Mouse (Mus musculus) ES-E14 (cell line): ENCODE results near the gene Slc10a7. TPM values are rescaled to one million over a fixed set of nuclear protein-coding genes. Genes with fewer than 3 reads are reported as not detected.

Experiments used
- DNase-seq: peaks from one replicate; pipeline ENCODE4 v3.0.0-alpha.2; 2013; ENCODE audit warnings: low read depth, low spot score
- H3K27ac ChIP-seq: 2 replicates; pipeline ENCODE4 v1.5.1; 2012; ENCODE audit warnings: low read depth, mild to moderate bottlenecking, low read length, moderate library complexity, mixed read lengths; ENCODE audit not compliant: poor library complexity, insufficient read depth, severe bottlenecking
- H3K36me3 ChIP-seq: 2 replicates; pipeline ENCODE4 v1.6.1; 2012; ENCODE audit warnings: mild to moderate bottlenecking, low read length, moderate library complexity, mixed read lengths; ENCODE audit not compliant: control insufficient read depth, poor library complexity, insufficient read depth, severe bottlenecking
- H3K4me1 ChIP-seq, 2 experiments: fragments of 150-350 bp in 1 of 2; sonication (generic) in 1 of 2; 2 replicates each; pipeline ENCODE4 v1.6.1; 2012; ENCODE audit warnings: low read length in 2 of 2, mild to moderate bottlenecking in 1 of 2, mixed read lengths in 1 of 2; ENCODE audit not compliant: control insufficient read depth in 2 of 2, insufficient read depth in 2 of 2, poor library complexity in 1 of 2
- H3K4me3 ChIP-seq, 2 experiments: fragments of 150-350 bp in 1 of 2; sonication (generic) in 1 of 2; 2 replicates each; pipeline ENCODE4 v1.5.1; 2012; ENCODE audit warnings: low read length in 2 of 2, low read depth in 1 of 2, mild to moderate bottlenecking in 1 of 2, mixed read lengths in 1 of 2; ENCODE audit not compliant: insufficient read depth in 1 of 2, poor library complexity in 1 of 2, severe bottlenecking in 1 of 2
- H3K9ac ChIP-seq: 2 replicates; pipeline ENCODE4 v1.6.1; 2012; ENCODE audit warnings: low read depth, mild to moderate bottlenecking, low read length, mixed read lengths; ENCODE audit not compliant: poor library complexity, insufficient read depth, severe bottlenecking
- H3K9me3 ChIP-seq: fragments of 150-350 bp; sonication (generic); 2 replicates; pipeline ENCODE4 v1.6.1; 2012; ENCODE audit warnings: low read depth, mild to moderate bottlenecking, low read length; ENCODE audit not compliant: control insufficient read depth, insufficient read depth
- CHD2 ChIP-seq: IDR thresholded peaks from 2 replicates; pipeline ENCODE4 v1.6.1; 2014; ENCODE audit warnings: mild to moderate bottlenecking, low read depth, low read length, inconsistent platforms
- HCFC1 ChIP-seq: IDR thresholded peaks from 2 replicates; pipeline ENCODE4 v1.6.1; 2012; ENCODE audit warnings: low read length, inconsistent platforms, borderline replicate concordance; ENCODE audit not compliant: insufficient read depth
- MAFK ChIP-seq: IDR thresholded peaks from 2 replicates; pipeline ENCODE4 v1.6.1; 2014; ENCODE audit warnings: mild to moderate bottlenecking, low read depth, low read length, inconsistent platforms; ENCODE audit not compliant: insufficient read depth
- ZC3H11A ChIP-seq: IDR thresholded peaks from 2 replicates; pipeline ENCODE4 v1.6.1; 2012; ENCODE audit warnings: low read depth, mild to moderate bottlenecking, inconsistent platforms, low read length, borderline replicate concordance
- ZNF384 ChIP-seq: IDR thresholded peaks from 2 replicates; pipeline ENCODE4 v1.6.1; 2012; ENCODE audit warnings: low read depth, low read length, inconsistent platforms
- in situ Hi-C, 2 experiments: fragments of 600-800 bp; cut with MboI; formaldehyde crosslinking; loops; one replicate each; pipeline ENCODE4 v1.15.1; 2025; ENCODE audit warnings: low sequenced_read_pairs in 2 of 2, inconsistent platforms in 1 of 2; ENCODE audit not compliant: unreplicated experiment in 2 of 2
- total RNA-seq: library from RNA; depleted of rRNA; stranded (reverse); fragments of 300-350 nt; gene quantifications from 2 replicates; pipeline ENCODE4 v1.2.3, GENCODE M21; 2012

Gene Slc10a7
- total RNA-seq, 1 experiment: 30.5 TPM

- Histone ChIP-seq H3K4me3 (no peak overlapping the region), H3K4me1 (peaks cover 17 to 18% of the 10 kb centered on the region in 2 experiments), H3K9ac (peak overlapping the region; percentile 5; the same call in 1 of the 2 replicates), H3K36me3 (peaks cover 16% of the 10 kb centered on the region), H3K27ac (peak overlapping the region; percentile 63; the same call in 1 of the 2 replicates), H3K9me3 (no peaks in the 10 kb centered on the region)
- TF ChIP-seq ZNF384 (no peak), MAFK (no peak), CHD2 (no peak), ZC3H11A (no peak), HCFC1 (no peak)
- in situ Hi-C loops: no loop called here
- DNase-seq: no peak
Measured at GRCm38 (mm10) chr8:78514706-78515105, 5.6 kb downstream of the Slc10a7 start.

- TF ChIP-seq ZNF384 (no peak), CHD2 (no peak), HCFC1 (no peak), MAFK (no peak), ZC3H11A (no peak)
Measured at GRCm38 (mm10) chr8:78515132-78515531, 6.0 kb downstream of the Slc10a7 start.

GRCm38 (mm10) chr8:78533981-78534380, 24.8 kb downstream of the Slc10a7 start:
- peaks cover 17 to 24% of the 10 kb centered on the region in 2 experiments for H3K4me1 ChIP-seq
- H3K9me3 ChIP-seq: no peaks in the 10 kb centered on the region
- H3K27ac ChIP-seq: no peak overlapping the region
- in situ Hi-C loops: no loop called here
- no peak overlapping the region for H3K4me3 ChIP-seq
- no peak for DNase-seq
- H3K9ac ChIP-seq: no peak overlapping the region
- peaks cover 6% of the 10 kb centered on the region for H3K36me3 ChIP-seq
- TF ChIP-seq HCFC1: no peak
- TF ChIP-seq ZC3H11A: no peak
- TF ChIP-seq ZNF384: no peak
- TF ChIP-seq MAFK: no peak
- no peak for TF ChIP-seq CHD2

More at GRCm38 (mm10) chr8:78515132-78515531, 6.0 kb downstream of the Slc10a7 start:
- in situ Hi-C loops: no loop called here
- peak overlapping the region; percentile 5; the same call in 1 of the 2 replicates for H3K9ac ChIP-seq
- H3K27ac ChIP-seq: peak overlapping the region; percentile 63
- no peaks in the 10 kb centered on the region for H3K9me3 ChIP-seq
- H3K4me3 ChIP-seq: no peak overlapping the region; a peak in 1 of 4 replicates
- peaks cover 16% of the 10 kb centered on the region for H3K36me3 ChIP-seq
- no peak for DNase-seq
- H3K4me1 ChIP-seq: peaks cover 18 to 21% of the 10 kb centered on the region in 2 experiments

GRCm38 (mm10) chr8:78536716-78537115, 27.6 kb downstream of the Slc10a7 start:
- in situ Hi-C loops: no loop called here
- peaks cover 17 to 24% of the 10 kb centered on the region in 2 experiments for H3K4me1 ChIP-seq
- H3K36me3 ChIP-seq: peaks cover 5% of the 10 kb centered on the region
- peak overlapping the region; percentile 72; the same call in 1 of the 2 replicates for H3K27ac ChIP-seq
- H3K4me3 ChIP-seq: peak overlapping the region in 1 of 2 experiments; percentile 26; a peak in 1 of 4 replicates
- H3K9ac ChIP-seq: 0 out of 2 replicates have a peak overlapping the region, but pooled peaks have one; percentile 0
- no peak for DNase-seq
- H3K9me3 ChIP-seq: no peaks in the 10 kb centered on the region
- no peak for TF ChIP-seq ZC3H11A
- no peak for TF ChIP-seq CHD2
